Mouse (Mus musculus): ENCODE results near the gene Uqcc3. TPM values are rescaled to one million over a fixed set of nuclear protein-coding genes. Genes with fewer than 3 reads are reported as not detected.
"Not testable (repeated sequence)": the region's sequence is repeated elsewhere in the genome, so short reads cannot be mapped to it uniquely, and the experiment has no call there.

Gene Uqcc3
- total and polyA plus RNA-seq, 2 experiments from 2014 or later, result 14.2 to 59.1 TPM

DNA sequence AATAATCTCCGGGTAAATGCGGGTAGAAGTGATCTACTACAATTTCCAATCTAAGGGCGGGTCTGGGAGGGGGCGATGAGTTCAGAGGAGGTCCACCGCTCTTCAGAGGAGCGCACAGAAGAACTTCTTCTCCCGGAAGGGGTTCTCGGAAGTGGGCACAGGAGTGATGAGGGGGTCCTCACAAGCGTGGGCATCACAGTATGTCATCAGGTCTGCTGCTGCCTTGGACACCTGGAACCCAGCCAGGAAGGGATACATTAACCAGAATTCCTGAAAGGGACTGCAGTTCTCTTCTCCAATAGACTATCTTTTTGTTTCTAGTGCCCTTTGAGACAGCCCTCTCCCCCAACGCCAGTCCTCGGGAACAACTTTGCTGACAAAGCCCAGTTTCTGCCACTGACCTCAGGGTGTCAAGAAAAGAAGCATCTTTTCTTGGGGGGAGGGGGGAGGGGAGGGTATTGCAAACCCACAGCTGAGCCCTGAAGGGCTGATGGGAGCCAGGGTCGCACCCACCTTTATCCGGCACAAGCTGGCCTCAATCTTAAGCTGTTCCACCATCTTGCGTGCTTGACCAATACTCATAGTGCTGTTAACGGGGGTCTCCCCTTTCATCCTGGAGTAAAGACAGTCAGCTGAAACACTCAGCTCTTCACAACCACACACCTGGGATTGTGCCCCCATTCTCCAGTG lies 42.5 kb downstream of the Uqcc3 start:
- Histone ChIP-seq H3K27me3 (ENCODE audit: insufficient read depth, low read length) (no peaks in the 10 kb centered on the region), H3K36me3 (ENCODE audit: insufficient read depth) (peaks cover 26% of the 10 kb centered on the region), H3K4me1 (ENCODE audit: insufficient read depth) (peaks cover 5% of the 10 kb centered on the region), H3K9me3 (ENCODE audit: low read length) (no peaks in the 10 kb centered on the region), H3K4me2 (ENCODE audit: low read depth) (peak overlapping the region; percentile 84), H3K4me3 (ENCODE audit: low read depth, low read length) (peak overlapping the region; percentile 72), H3K9ac (peak overlapping the region; percentile 97), H3K27ac (ENCODE audit: low read depth, low read length) (peak overlapping the region; percentile 98)
- 8% methylated on average over 15 of the region's 15 CpGs for WGBS
- no peak for TF ChIP-seq CTCF (IDR thresholded peaks at IDR 0.05; ENCODE audit: low read depth)
- DNase-seq (peak; percentile 67), ATAC-seq (peak; percentile 7)

DNA sequence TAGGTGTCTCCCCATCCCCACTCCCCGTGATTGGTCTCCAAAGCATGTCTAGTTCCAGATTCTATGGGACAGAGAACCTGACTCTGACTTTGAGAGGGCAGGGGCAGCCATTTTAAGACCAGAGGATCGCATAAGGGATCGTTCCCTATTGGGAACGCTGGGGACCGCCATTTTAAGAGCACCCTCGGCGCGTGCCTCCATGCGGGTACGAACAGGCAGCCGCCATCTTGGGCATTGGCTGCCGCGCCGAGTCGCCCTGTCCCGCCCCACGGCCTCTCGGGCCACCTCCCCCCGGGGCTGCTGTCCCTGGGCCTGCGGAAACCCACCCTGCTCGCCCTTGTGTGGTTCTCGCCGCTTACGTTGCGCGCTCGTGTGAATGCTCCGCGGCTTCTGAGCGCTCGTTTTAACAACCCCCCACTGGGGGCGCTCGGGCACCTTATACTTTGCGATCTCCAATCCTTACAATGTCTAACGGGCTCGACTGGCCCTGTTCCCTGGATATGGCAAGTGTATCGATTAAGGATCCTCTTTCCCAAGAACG lies 43.4 kb downstream of the Uqcc3 start, which contains the start of gene Bscl2:
Gene Bscl2, plus strand, starts transcription at position 217 of the 541 bp plus-strand sequence.
- peaks cover 5% of the 10 kb centered on the region for H3K4me1 ChIP-seq (ENCODE audit: insufficient read depth)
- no peaks in the 10 kb centered on the region for H3K9me3 ChIP-seq (ENCODE audit: low read length)
- 1% methylated on average over 38 of the region's 38 CpGs for WGBS
- H3K4me3 ChIP-seq (ENCODE audit: low read depth, low read length), result peak within 1 kb of the TSS; percentile 72
- H3K27ac ChIP-seq (ENCODE audit: low read depth, low read length), result peak within 1 kb of the TSS; percentile 98
- H3K4me2 ChIP-seq (ENCODE audit: low read depth), result peak within 1 kb of the TSS; percentile 84
- no peaks in the 10 kb centered on the region for H3K27me3 ChIP-seq (ENCODE audit: insufficient read depth, low read length)
- H3K36me3 ChIP-seq (ENCODE audit: insufficient read depth), result peaks cover 27% of the 10 kb centered on the region
- ATAC-seq, result peak; percentile 79
- DNase-seq, result peak; percentile 95
- H3K9ac ChIP-seq, result peak within 1 kb of the TSS; percentile 97
- peak; percentile 72 for TF ChIP-seq CTCF (IDR thresholded peaks at IDR 0.05; ENCODE audit: low read depth)

DNA sequence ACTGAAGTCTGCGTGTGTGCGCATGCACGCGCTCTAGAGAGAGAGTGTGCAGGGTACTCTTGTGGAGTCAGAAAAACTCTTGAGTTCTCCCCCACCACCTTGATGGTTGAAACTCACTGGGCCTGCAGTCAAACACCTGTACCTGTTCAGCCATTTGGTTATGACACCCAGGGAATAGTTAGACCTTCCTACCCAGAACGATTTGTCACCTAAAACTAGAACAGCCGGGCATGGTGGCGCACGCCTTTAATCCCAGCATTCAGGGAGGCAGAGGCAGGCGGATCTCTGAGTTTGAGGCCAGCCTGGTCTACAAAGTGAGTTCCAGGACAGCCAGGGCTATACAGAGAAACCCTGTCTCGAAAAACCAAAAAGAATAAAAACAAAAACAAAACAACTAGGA lies 44.4 kb downstream of the Uqcc3 start:
- Histone ChIP-seq H3K4me2 (ENCODE audit: low read depth) (0 out of 2 replicates have a peak overlapping the region, but pooled peaks have one; percentile 84), H3K36me3 (ENCODE audit: insufficient read depth) (peaks cover 30% of the 10 kb centered on the region), H3K27ac (ENCODE audit: low read depth, low read length) (peak overlapping the region; percentile 98; the same call in 1 of the 2 replicates)
- ATAC-seq; H3K27me3 ChIP-seq (ENCODE audit: insufficient read depth, low read length); DNase-seq; H3K4me1 ChIP-seq (ENCODE audit: insufficient read depth); H3K9me3 ChIP-seq (ENCODE audit: low read length); H3K9ac ChIP-seq; H3K4me3 ChIP-seq (ENCODE audit: low read depth, low read length): not testable (repeated sequence)
- 93% methylated on average over 10 of the region's 10 CpGs for WGBS

DNA sequence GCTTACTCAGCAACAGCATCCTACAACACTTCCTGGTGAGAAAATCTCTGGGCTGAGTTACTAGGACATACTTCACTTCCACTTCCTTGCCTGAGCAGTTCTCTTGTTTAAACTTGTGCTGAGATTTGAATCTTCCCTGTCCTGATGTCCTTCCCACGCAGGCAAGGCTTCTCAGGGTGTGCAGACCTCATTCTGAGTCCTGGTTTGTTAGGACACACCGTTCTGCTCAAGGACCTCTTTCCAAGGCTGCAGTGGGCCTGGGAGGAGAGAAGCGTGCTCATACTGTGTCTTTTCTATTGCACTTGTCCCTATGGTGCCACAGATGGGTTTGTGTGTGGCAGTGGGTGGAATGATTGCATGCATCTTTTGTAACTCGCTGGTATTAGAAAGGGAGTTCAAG lies 47.8 kb downstream of the Uqcc3 start:
- Histone ChIP-seq H3K4me2 (ENCODE audit: low read depth) (no peak overlapping the region), H3K9ac (no peak overlapping the region), H3K27me3 (ENCODE audit: insufficient read depth, low read length) (no peaks in the 10 kb centered on the region), H3K9me3 (ENCODE audit: low read length) (no peaks in the 10 kb centered on the region), H3K36me3 (ENCODE audit: insufficient read depth) (peaks cover 61% of the 10 kb centered on the region), H3K27ac (ENCODE audit: low read depth, low read length) (no peak overlapping the region), H3K4me3 (ENCODE audit: low read depth, low read length) (no peak overlapping the region), H3K4me1 (ENCODE audit: insufficient read depth) (no peaks in the 10 kb centered on the region)
- no peak for DNase-seq
- WGBS, result 91% methylated on average over 4 of the region's 4 CpGs
- TF ChIP-seq CTCF (IDR thresholded peaks at IDR 0.05; ENCODE audit: low read depth), result no peak
- no peak for ATAC-seq

DNA sequence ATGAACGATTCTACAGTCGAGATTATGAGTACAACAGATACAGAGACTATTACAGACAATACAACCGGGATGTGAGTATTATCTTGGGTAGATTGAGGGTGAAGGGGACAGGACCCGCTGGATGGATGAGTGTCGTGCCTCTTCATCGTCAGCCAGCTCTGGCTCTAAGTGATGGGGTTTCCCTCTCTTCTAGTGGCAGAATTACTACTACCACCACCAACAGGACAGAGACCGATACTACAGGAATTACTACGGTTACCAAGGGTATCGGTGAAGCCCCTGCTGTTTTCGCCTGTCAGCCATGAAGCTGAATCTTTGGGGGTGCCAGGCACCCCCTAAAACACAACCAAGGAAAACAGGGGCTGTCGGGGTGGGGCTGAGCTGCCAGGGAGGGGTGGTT lies 49.5 kb downstream of the Uqcc3 start:
- no peak overlapping the region for H3K9ac ChIP-seq
- 73% methylated on average over 11 of the region's 11 CpGs for WGBS
- ATAC-seq (peak; percentile 66; the same call in 1 of the 2 replicates), DNase-seq (no peak)
- H3K9me3 ChIP-seq (ENCODE audit: low read length), result no peaks in the 10 kb centered on the region
- peaks cover 77% of the 10 kb centered on the region for H3K36me3 ChIP-seq (ENCODE audit: insufficient read depth)
- TF ChIP-seq CTCF (IDR thresholded peaks at IDR 0.05; ENCODE audit: low read depth), result peak; percentile 41
- H3K27ac ChIP-seq (ENCODE audit: low read depth, low read length), result no peak overlapping the region
- H3K27me3 ChIP-seq (ENCODE audit: insufficient read depth, low read length), result no peaks in the 10 kb centered on the region
- no peaks in the 10 kb centered on the region for H3K4me1 ChIP-seq (ENCODE audit: insufficient read depth)
- no peak overlapping the region for H3K4me3 ChIP-seq (ENCODE audit: low read depth, low read length)
- no peak overlapping the region for H3K4me2 ChIP-seq (ENCODE audit: low read depth)

DNA sequence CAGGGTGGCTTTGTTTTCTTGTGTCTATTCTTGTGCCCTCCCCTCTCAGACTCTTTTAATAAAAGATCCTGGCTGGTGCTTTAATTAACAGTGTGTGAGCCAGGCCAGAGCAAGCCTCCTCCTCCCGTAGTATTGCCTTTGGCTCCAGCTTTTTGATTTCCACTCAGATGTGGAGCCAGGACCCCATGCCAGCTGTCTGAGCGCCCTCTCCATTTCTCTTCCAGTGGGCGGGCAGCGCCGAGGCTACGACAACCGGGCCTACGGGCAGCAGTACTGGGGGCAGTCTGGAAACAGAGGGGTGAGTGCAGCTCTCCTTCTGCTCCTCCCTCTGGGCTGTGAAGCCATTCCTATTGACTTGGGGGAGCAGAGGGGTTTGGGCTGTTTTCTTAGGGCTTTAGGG lies 50.1 kb downstream of the Uqcc3 start:
- Histone ChIP-seq H3K36me3 (ENCODE audit: insufficient read depth) (peaks cover 81% of the 10 kb centered on the region), H3K27ac (ENCODE audit: low read depth, low read length) (no peak overlapping the region), H3K4me1 (ENCODE audit: insufficient read depth) (no peaks in the 10 kb centered on the region), H3K4me2 (ENCODE audit: low read depth) (no peak overlapping the region), H3K4me3 (ENCODE audit: low read depth, low read length) (no peak overlapping the region), H3K27me3 (ENCODE audit: insufficient read depth, low read length) (no peaks in the 10 kb centered on the region), H3K9ac (no peak overlapping the region), H3K9me3 (ENCODE audit: low read length) (no peaks in the 10 kb centered on the region)
- WGBS, result 69% methylated on average over 8 of the region's 8 CpGs
- peak; percentile 39; the same call in 1 of the 2 replicates for ATAC-seq
- DNase-seq, result no peak
- TF ChIP-seq CTCF (IDR thresholded peaks at IDR 0.05; ENCODE audit: low read depth), result no peak

Small RNA genes within 50 kb of the gene (microRNA-seq; reads per million reads assigned to microRNA genes)
- gene Mir5136, result 0 to 0.24 reads per million in 2 experiments

Other genes with a start within 250 kb of the Uqcc3 start
Only the 30 nearest of the 32 such genes appear.
- 107 and 116 TPM in 2 replicates for gene Slc3a2, start 157.6 kb downstream of the Uqcc3 start, total RNA-seq (2014; rRNA removed)
- gene Slc3a2, start 157.6 kb downstream of the Uqcc3 start, polyA plus RNA-seq (2015; fragmentation: Nextera tagmentation; extraction: Ambion mirVana), result 247 and 256 TPM in 2 replicates
- 74.1 and 85.9 TPM in 2 replicates for gene Wdr74, start 145.1 kb downstream of the Uqcc3 start, total RNA-seq (2014; rRNA removed)
- gene Wdr74, start 145.1 kb downstream of the Uqcc3 start, polyA plus RNA-seq (2015; fragmentation: Nextera tagmentation; extraction: Ambion mirVana), result 98.7 and 113 TPM in 2 replicates
- not detected in 2 replicates for gene 1700092M07Rik, start 140.2 kb downstream of the Uqcc3 start, total RNA-seq (2014; rRNA removed)
- gene 1700092M07Rik, start 140.2 kb downstream of the Uqcc3 start, polyA plus RNA-seq (2015; fragmentation: Nextera tagmentation; extraction: Ambion mirVana), result 0.65 and 0.67 TPM in 2 replicates
- gene Stx5a, start 139.5 kb downstream of the Uqcc3 start, total RNA-seq (2014; rRNA removed), result 130 and 140 TPM in 2 replicates
- 86.4 and 97.6 TPM in 2 replicates for gene Stx5a, start 139.5 kb downstream of the Uqcc3 start, polyA plus RNA-seq (2015; fragmentation: Nextera tagmentation; extraction: Ambion mirVana)
- gene Nxf1, start 123.8 kb downstream of the Uqcc3 start, total RNA-seq (2014; rRNA removed), result 81.7 and 114 TPM in 2 replicates
- 97.1 and 97.9 TPM in 2 replicates for gene Nxf1, start 123.8 kb downstream of the Uqcc3 start, polyA plus RNA-seq (2015; fragmentation: Nextera tagmentation; extraction: Ambion mirVana)
- 236 and 241 TPM in 2 replicates for gene Tmem223, start 109.9 kb downstream of the Uqcc3 start, total RNA-seq (2014; rRNA removed)
- 269 and 334 TPM in 2 replicates for gene Tmem223, start 109.9 kb downstream of the Uqcc3 start, polyA plus RNA-seq (2015; fragmentation: Nextera tagmentation; extraction: Ambion mirVana)
- 17.4 and 19.6 TPM in 2 replicates for gene Tmem179b, start 106.5 kb downstream of the Uqcc3 start, total RNA-seq (2014; rRNA removed)
- 22.4 and 22.6 TPM in 2 replicates for gene Tmem179b, start 106.5 kb downstream of the Uqcc3 start, polyA plus RNA-seq (2015; fragmentation: Nextera tagmentation; extraction: Ambion mirVana)
- 27.2 and 31.7 TPM in 2 replicates for gene Taf6l, start 94.5 kb downstream of the Uqcc3 start, total RNA-seq (2014; rRNA removed)
- 25.1 and 25.2 TPM in 2 replicates for gene Taf6l, start 94.5 kb downstream of the Uqcc3 start, polyA plus RNA-seq (2015; fragmentation: Nextera tagmentation; extraction: Ambion mirVana)
- 89.3 and 99.3 TPM in 2 replicates for gene Polr2g, start 82.3 kb downstream of the Uqcc3 start, total RNA-seq (2014; rRNA removed)
- gene Polr2g, start 82.3 kb downstream of the Uqcc3 start, polyA plus RNA-seq (2015; fragmentation: Nextera tagmentation; extraction: Ambion mirVana), result 193 and 216 TPM in 2 replicates
- gene Zbtb3, start 78.4 kb downstream of the Uqcc3 start, total RNA-seq (2014; rRNA removed), result 7.0 and 7.3 TPM in 2 replicates
- 4.3 and 5.0 TPM in 2 replicates for gene Zbtb3, start 78.4 kb downstream of the Uqcc3 start, polyA plus RNA-seq (2015; fragmentation: Nextera tagmentation; extraction: Ambion mirVana)
- gene Ttc9c, start 61.6 kb downstream of the Uqcc3 start, total RNA-seq (2014; rRNA removed), result 71.9 and 72.6 TPM in 2 replicates
- gene Ttc9c, start 61.6 kb downstream of the Uqcc3 start, polyA plus RNA-seq (2015; fragmentation: Nextera tagmentation; extraction: Ambion mirVana), result 34.1 and 44.4 TPM in 2 replicates
- gene Hnrnpul2, start 60.9 kb downstream of the Uqcc3 start, total RNA-seq (2014; rRNA removed), result 28.2 and 38.3 TPM in 2 replicates
- 3.9 and 5.3 TPM in 2 replicates for gene Hnrnpul2, start 60.9 kb downstream of the Uqcc3 start, polyA plus RNA-seq (2015; fragmentation: Nextera tagmentation; extraction: Ambion mirVana)
- gene AC129217.1, start 51.1 kb downstream of the Uqcc3 start, total RNA-seq (2014; rRNA removed), result not detected in 2 replicates
- gene AC129217.1, start 51.1 kb downstream of the Uqcc3 start, polyA plus RNA-seq (2015; fragmentation: Nextera tagmentation; extraction: Ambion mirVana), result not detected in 2 replicates
- 81.5 and 91.5 TPM in 2 replicates for gene Bscl2, start 43.5 kb downstream of the Uqcc3 start, total RNA-seq (2014; rRNA removed)
- 78.9 and 88.9 TPM in 2 replicates for gene Bscl2, start 43.5 kb downstream of the Uqcc3 start, polyA plus RNA-seq (2015; fragmentation: Nextera tagmentation; extraction: Ambion mirVana)
- gene Gng3, start 41.7 kb downstream of the Uqcc3 start, total RNA-seq (2014; rRNA removed), result 68.0 and 78.5 TPM in 2 replicates
- 594 and 622 TPM in 2 replicates for gene Gng3, start 41.7 kb downstream of the Uqcc3 start, polyA plus RNA-seq (2015; fragmentation: Nextera tagmentation; extraction: Ambion mirVana)
- 1.5 and 2.6 TPM in 2 replicates for gene Lrrn4cl, start 30.2 kb downstream of the Uqcc3 start, total RNA-seq (2014; rRNA removed)
- 0.58 and 0.88 TPM in 2 replicates for gene Lrrn4cl, start 30.2 kb downstream of the Uqcc3 start, polyA plus RNA-seq (2015; fragmentation: Nextera tagmentation; extraction: Ambion mirVana)
- gene Ubxn1, start 9.4 kb downstream of the Uqcc3 start, total RNA-seq (2014; rRNA removed), result 108 and 126 TPM in 2 replicates
- 168 and 185 TPM in 2 replicates for gene Ubxn1, start 9.4 kb downstream of the Uqcc3 start, polyA plus RNA-seq (2015; fragmentation: Nextera tagmentation; extraction: Ambion mirVana)
- gene Lbhd1, start 2.8 kb upstream of the Uqcc3 start, total RNA-seq (2014; rRNA removed), result 5.0 and 7.2 TPM in 2 replicates
- gene Lbhd1, start 2.8 kb upstream of the Uqcc3 start, polyA plus RNA-seq (2015; fragmentation: Nextera tagmentation; extraction: Ambion mirVana), result 30.3 and 36.5 TPM in 2 replicates
- not detected in 2 replicates for gene Gm49403, start 3.0 kb upstream of the Uqcc3 start, total RNA-seq (2014; rRNA removed)
- gene Gm49403, start 3.0 kb upstream of the Uqcc3 start, polyA plus RNA-seq (2015; fragmentation: Nextera tagmentation; extraction: Ambion mirVana), result not detected in 2 replicates
- gene 1810009A15Rik, start 7.9 kb upstream of the Uqcc3 start, total RNA-seq (2014; rRNA removed), result 26.0 and 37.5 TPM in 2 replicates
- gene 1810009A15Rik, start 7.9 kb upstream of the Uqcc3 start, polyA plus RNA-seq (2015; fragmentation: Nextera tagmentation; extraction: Ambion mirVana), result 31.9 and 45.7 TPM in 2 replicates
- 0.95 TPM in 1 of 2 replicates, not detected in the other for gene Gm49416, start 8.0 kb upstream of the Uqcc3 start, total RNA-seq (2014; rRNA removed)
- 1.4 TPM in 1 of 2 replicates, not detected in the other for gene Gm49416, start 8.0 kb upstream of the Uqcc3 start, polyA plus RNA-seq (2015; fragmentation: Nextera tagmentation; extraction: Ambion mirVana)
- 26.1 and 29.9 TPM in 2 replicates for gene Ints5, start 12.1 kb upstream of the Uqcc3 start, total RNA-seq (2014; rRNA removed)
- gene Ints5, start 12.1 kb upstream of the Uqcc3 start, polyA plus RNA-seq (2015; fragmentation: Nextera tagmentation; extraction: Ambion mirVana), result 23.6 and 26.8 TPM in 2 replicates
- 67.7 and 96.7 TPM in 2 replicates for gene Ganab, start 17.1 kb upstream of the Uqcc3 start, total RNA-seq (2014; rRNA removed)
- 47.0 and 54.0 TPM in 2 replicates for gene Ganab, start 17.1 kb upstream of the Uqcc3 start, polyA plus RNA-seq (2015; fragmentation: Nextera tagmentation; extraction: Ambion mirVana)
- gene B3gat3, start 39.5 kb upstream of the Uqcc3 start, total RNA-seq (2014; rRNA removed), result 99.6 and 120 TPM in 2 replicates
- gene B3gat3, start 39.5 kb upstream of the Uqcc3 start, polyA plus RNA-seq (2015; fragmentation: Nextera tagmentation; extraction: Ambion mirVana), result 89.3 and 94.0 TPM in 2 replicates
- gene Rom1, start 48.4 kb upstream of the Uqcc3 start, total RNA-seq (2014; rRNA removed), result 2.3 and 3.5 TPM in 2 replicates
- 2.4 and 3.3 TPM in 2 replicates for gene Rom1, start 48.4 kb upstream of the Uqcc3 start, polyA plus RNA-seq (2015; fragmentation: Nextera tagmentation; extraction: Ambion mirVana)
- gene Eml3, start 48.6 kb upstream of the Uqcc3 start, total RNA-seq (2014; rRNA removed), result 5.1 and 7.3 TPM in 2 replicates
- 7.5 and 8.1 TPM in 2 replicates for gene Eml3, start 48.6 kb upstream of the Uqcc3 start, polyA plus RNA-seq (2015; fragmentation: Nextera tagmentation; extraction: Ambion mirVana)
- gene Mta2, start 61.0 kb upstream of the Uqcc3 start, total RNA-seq (2014; rRNA removed), result 71.2 and 86.4 TPM in 2 replicates
- 87.8 and 91.3 TPM in 2 replicates for gene Mta2, start 61.0 kb upstream of the Uqcc3 start, polyA plus RNA-seq (2015; fragmentation: Nextera tagmentation; extraction: Ambion mirVana)
- gene Tut1, start 72.9 kb upstream of the Uqcc3 start, total RNA-seq (2014; rRNA removed), result 20.8 and 24.5 TPM in 2 replicates
- 14.8 and 17.6 TPM in 2 replicates for gene Tut1, start 72.9 kb upstream of the Uqcc3 start, polyA plus RNA-seq (2015; fragmentation: Nextera tagmentation; extraction: Ambion mirVana)
- gene Eef1g, start 86.1 kb upstream of the Uqcc3 start, total RNA-seq (2014; rRNA removed), result 524 and 615 TPM in 2 replicates
- gene Eef1g, start 86.1 kb upstream of the Uqcc3 start, polyA plus RNA-seq (2015; fragmentation: Nextera tagmentation; extraction: Ambion mirVana), result 250 and 269 TPM in 2 replicates
- gene Ahnak, start 108.4 kb upstream of the Uqcc3 start, total RNA-seq (2014; rRNA removed), result 11.4 and 17.9 TPM in 2 replicates
- gene Ahnak, start 108.4 kb upstream of the Uqcc3 start, polyA plus RNA-seq (2015; fragmentation: Nextera tagmentation; extraction: Ambion mirVana), result 3.2 and 3.9 TPM in 2 replicates